8 mouse cellular contexts compared by ENCODE assay signal in genomic region chr10:83219729-83220128, GRCm38 (mm10).
DNase-seq lines count a peak whose midpoint lies in the region; ATAC-seq and TF ChIP-seq lines count a peak whose summit lies in the region.

No protein-coding gene starts in this region.

- H3K27ac ChIP-seq in heart, postnatal 0 days (ENCODE audit: low read depth): no peak overlapping the region

- no peak overlapping the region for H3K4me3 ChIP-seq in heart, postnatal 0 days (ENCODE audit: low read depth, low read length)

- ATAC-seq in heart, postnatal 0 days (ENCODE audit: insufficient read depth, low read depth): no peak

- H3K36me3 ChIP-seq in heart, postnatal 0 days (replicated peaks; ENCODE audit: control insufficient read depth, insufficient read depth, low read length): no peaks in the 10 kb centered on the region

- H3K4me1 ChIP-seq in heart, postnatal 0 days (ENCODE audit: control insufficient read depth, insufficient read depth): no peaks in the 10 kb centered on the region

- DNase-seq in CD8-positive naive resting alpha-beta T cell, adult 2 months (ENCODE audit: low read depth in 2 of 2, low spot score in 2 of 2): peak; percentile 10 to 38
- peak; percentile 37 for DNase-seq in adipocyte (ENCODE audit: low spot score)
- DNase-seq in embryo, embryonic 10 days (ENCODE audit: low spot score): peak; percentile 71
- DNase-seq in heart, postnatal 0 days (ENCODE audit: low spot score): peak; percentile 14
- DNase-seq in kidney, postnatal 4 days: peak; percentile 68 to 72
- peak; percentile 78 for DNase-seq in lung, postnatal 36 days
- peak; percentile 87 for DNase-seq in retina, embryonic 14.5 days (ENCODE audit: low spot score)
- DNase-seq in urinary bladder, postnatal 36 days (ENCODE audit: low spot score in 2 of 2): peak; percentile 19 to 33

- H3K9ac ChIP-seq in heart, postnatal 0 days (replicated peaks; ENCODE audit: low read depth, low read length): no peak overlapping the region

- TF ChIP-seq CTCF in heart, postnatal 0 days (IDR thresholded peaks at IDR 0.05; ENCODE audit: low read depth): peak; percentile 81

- no peaks in the 10 kb centered on the region for H3K27me3 ChIP-seq in heart, postnatal 0 days (ENCODE audit: control insufficient read depth, insufficient read depth, low read length)

- H3K9me3 ChIP-seq in heart, postnatal 0 days (replicated peaks; ENCODE audit: control insufficient read depth, low read length): no peaks in the 10 kb centered on the region

- no peak for TF ChIP-seq EP300 in heart, postnatal 0 days (IDR thresholded peaks at IDR 0.05; ENCODE audit: low read depth)

- 24% methylated on average over 12 of the region's 12 CpGs for WGBS in heart, postnatal 0 days

- H3K4me2 ChIP-seq in heart, postnatal 0 days (ENCODE audit: low read depth, low read length): no peak overlapping the region

Comparison
In these comparisons a context has a peak if more than half of its experiments do, and no peak if none do; other contexts are left out.
1. DNase-seq: peak in every context shown above with its lines; median percentile 87 in retina, embryonic 14.5 days; 78 in lung, postnatal 36 days; 71 in embryo, embryonic 10 days; 70 in kidney, postnatal 4 days; 37 in adipocyte; 26 in urinary bladder, postnatal 36 days; 24 in CD8-positive naive resting alpha-beta T cell, adult 2 months; 14 in heart, postnatal 0 days.